Mouse (Mus musculus) embryonic facial prominence, embryonic 11.5 days (tissue): ENCODE results near the gene Fgfr2. TPM values are rescaled to one million over a fixed set of nuclear protein-coding genes. Genes with fewer than 3 reads are reported as not detected.

Source experiments
- ATAC-seq: fragments of 200-750 bp; cut with Nextera tagmentation; replicated peaks from 2 replicates; pipeline ENCODE4 v1.8.0; 2017; ENCODE audit warnings: low read depth; ENCODE audit not compliant: insufficient number of reproducible peaks, low FRiP score, low TSS enrichment
- DNase-seq: peaks from one replicate; pipeline ENCODE4 v3.0.0-alpha.2; 2015; ENCODE audit warnings: low spot score
- H3K27ac ChIP-seq: fragments of 300-500 bp; sonication (generic); replicated peaks from 2 replicates; pipeline ENCODE4 v1.5.1; 2014; ENCODE audit warnings: mild to moderate bottlenecking, low read depth, low read length, control low read depth
- H3K27me3 ChIP-seq: fragments of 300-500 bp; sonication (generic); 2 replicates; pipeline ENCODE4 v1.6.1; 2014; ENCODE audit warnings: mild to moderate bottlenecking, low read length, moderate library complexity, mixed read lengths; ENCODE audit not compliant: control insufficient read depth, insufficient read depth
- H3K36me3 ChIP-seq: fragments of 300-500 bp; sonication (generic); replicated peaks from 2 replicates; pipeline ENCODE4 v1.6.1; 2014; ENCODE audit warnings: low read depth, mild to moderate bottlenecking, low read length, moderate library complexity, mixed read lengths; ENCODE audit not compliant: control insufficient read depth, insufficient read depth
- H3K4me1 ChIP-seq: fragments of 300-500 bp; sonication (generic); 2 replicates; pipeline ENCODE4 v1.6.1; 2014; ENCODE audit warnings: low read length, mixed read lengths; ENCODE audit not compliant: control insufficient read depth, insufficient read depth
- H3K4me2 ChIP-seq: fragments of 300-500 bp; sonication (generic); 2 replicates; pipeline ENCODE4 v1.6.1; 2014; ENCODE audit warnings: low read depth, mild to moderate bottlenecking, control low read depth, low read length, moderate library complexity
- H3K4me3 ChIP-seq: fragments of 300-500 bp; sonication (generic); 2 replicates; pipeline ENCODE4 v1.5.1; 2014; ENCODE audit warnings: low read depth, low read length, control low read depth
- H3K9ac ChIP-seq: fragments of 300-500 bp; sonication (generic); replicated peaks from 2 replicates; pipeline ENCODE4 v1.6.1; 2014; ENCODE audit warnings: mild to moderate bottlenecking, control low read depth, low read length
- H3K9me3 ChIP-seq: fragments of 300-500 bp; sonication (generic); replicated peaks from 2 replicates; pipeline ENCODE4 v1.6.1; 2016; ENCODE audit warnings: mild to moderate bottlenecking, low read length, inconsistent platforms, mixed read lengths; ENCODE audit not compliant: control insufficient read depth
- WGBS: fragments of 180-500 bp; shearing (Covaris S2); extraction: QIAGEN DNeasy Blood & Tissue Kit; methylation state at CpG from one replicate; pipeline ENCODE4 v1.1.7; 2014; 5-methylcytosine and 5-hydroxymethylcytosine counted together
- polyA plus RNA-seq: library from polyadenylated mRNA; unstranded; fragments of >200 nt; fragmentation: Nextera tagmentation; extraction: Ambion mirVana; gene quantifications from 2 replicates; pipeline ENCODE4 v1.2.1, GENCODE M21; 2014

Fgfr2 gene
- polyA plus RNA-seq, 1 experiment from 2014 or later, result 75.6 TPM

GRCm38 (mm10) chr7:133013923-133014322 is 109.2 kb downstream of the Fgfr2 start:
- WGBS, result 91% methylated on average over 9 of the region's 10 CpGs
- H3K4me3 ChIP-seq, result no peak overlapping the region
- 0 out of 2 replicates have a peak, but pooled peaks cover 4% of the 10 kb centered on the region for H3K4me1 ChIP-seq
- no peak overlapping the region for H3K27ac ChIP-seq
- no peaks in the 10 kb centered on the region for H3K36me3 ChIP-seq
- no peak overlapping the region for H3K9ac ChIP-seq
- no peaks in the 10 kb centered on the region for H3K9me3 ChIP-seq
- DNase-seq (no peak), ATAC-seq (no peak)
- H3K27me3 ChIP-seq, result no peaks in the 10 kb centered on the region
- no peak overlapping the region for H3K4me2 ChIP-seq

GRCm38 (mm10) chr7:133012637-133013366 is 110.3 kb downstream of the Fgfr2 start:
- ATAC-seq (no peak), DNase-seq (no peak)
- no peaks in the 10 kb centered on the region for H3K36me3 ChIP-seq
- H3K27ac ChIP-seq, result no peak overlapping the region
- H3K27me3 ChIP-seq, result no peaks in the 10 kb centered on the region
- H3K9me3 ChIP-seq, result no peaks in the 10 kb centered on the region
- no peak overlapping the region for H3K4me3 ChIP-seq
- H3K4me1 ChIP-seq, result 0 out of 2 replicates have a peak, but pooled peaks cover 4% of the 10 kb centered on the region
- H3K4me2 ChIP-seq, result no peak overlapping the region
- WGBS, result 81% methylated on average over 14 of the region's 14 CpGs
- H3K9ac ChIP-seq, result no peak overlapping the region

- Histone ChIP-seq H3K36me3 (no peaks in the 10 kb centered on the region), H3K9me3 (no peaks in the 10 kb centered on the region), H3K4me1 (0 out of 2 replicates have a peak, but pooled peaks cover 4% of the 10 kb centered on the region), H3K27ac (no peak overlapping the region), H3K4me2 (no peak overlapping the region), H3K9ac (no peak overlapping the region), H3K27me3 (no peaks in the 10 kb centered on the region), H3K4me3 (no peak overlapping the region)
- ATAC-seq, result no peak
- peak; percentile 47 for DNase-seq
- WGBS, result 45% methylated on average over 4 of the region's 4 CpGs
These were observed 111.5 kb downstream of the Fgfr2 start for GRCm38 (mm10) chr7:133011611-133012010.

- no peak for ATAC-seq
- H3K36me3 ChIP-seq, result no peaks in the 10 kb centered on the region
- H3K4me2 ChIP-seq, result no peak overlapping the region
- no peaks in the 10 kb centered on the region for H3K9me3 ChIP-seq
- no peak overlapping the region for H3K27ac ChIP-seq
- H3K4me1 ChIP-seq, result 0 out of 2 replicates have a peak, but pooled peaks cover 4% of the 10 kb centered on the region
- no peak overlapping the region for H3K9ac ChIP-seq
- 64% methylated on average over 5 of the region's 5 CpGs for WGBS
- H3K27me3 ChIP-seq, result no peaks in the 10 kb centered on the region
- no peak overlapping the region for H3K4me3 ChIP-seq
- no peak for DNase-seq
These were observed 112.0 kb downstream of the Fgfr2 start for GRCm38 (mm10) chr7:133011191-133011590.

- ATAC-seq, result no peak
- Histone ChIP-seq H3K9ac (no peak overlapping the region), H3K9me3 (no peaks in the 10 kb centered on the region), H3K4me2 (no peak overlapping the region), H3K27ac (no peak overlapping the region), H3K27me3 (no peaks in the 10 kb centered on the region), H3K4me1 (0 out of 2 replicates have a peak, but pooled peaks cover 3% of the 10 kb centered on the region), H3K4me3 (no peak overlapping the region), H3K36me3 (no peaks in the 10 kb centered on the region)
- WGBS, result 94% methylated on average over 3 of the region's 3 CpGs
- no peak for DNase-seq
These were observed 112.7 kb downstream of the Fgfr2 start for GRCm38 (mm10) chr7:133010477-133010876.

- Histone ChIP-seq H3K4me1 (no peaks in the 10 kb centered on the region), H3K4me2 (no peak overlapping the region), H3K9ac (no peak overlapping the region), H3K36me3 (no peaks in the 10 kb centered on the region), H3K9me3 (no peaks in the 10 kb centered on the region), H3K4me3 (no peak overlapping the region), H3K27ac (no peak overlapping the region), H3K27me3 (no peaks in the 10 kb centered on the region)
- DNase-seq (no peak), ATAC-seq (no peak)
- WGBS, result 81% methylated on average over 8 of the region's 8 CpGs
These were observed 113.5 kb downstream of the Fgfr2 start for GRCm38 (mm10) chr7:133009676-133010075.

- no peak overlapping the region for H3K27ac ChIP-seq
- DNase-seq, result no peak
- no peaks in the 10 kb centered on the region for H3K27me3 ChIP-seq
- H3K4me1 ChIP-seq, result no peaks in the 10 kb centered on the region
- no peak for ATAC-seq
- H3K9me3 ChIP-seq, result no peaks in the 10 kb centered on the region
- H3K9ac ChIP-seq, result no peak overlapping the region
- no peaks in the 10 kb centered on the region for H3K36me3 ChIP-seq
- H3K4me2 ChIP-seq, result no peak overlapping the region
- WGBS, result 83% methylated on average over 4 of the region's 4 CpGs
- no peak overlapping the region for H3K4me3 ChIP-seq
These were observed 114.5 kb downstream of the Fgfr2 start for GRCm38 (mm10) chr7:133008663-133009062.

- Histone ChIP-seq H3K36me3 (no peaks in the 10 kb centered on the region), H3K9ac (no peak overlapping the region), H3K4me3 (no peak overlapping the region), H3K4me1 (no peaks in the 10 kb centered on the region), H3K4me2 (no peak overlapping the region), H3K9me3 (no peaks in the 10 kb centered on the region), H3K27me3 (no peaks in the 10 kb centered on the region), H3K27ac (no peak overlapping the region)
- WGBS, result 84% methylated on average over 11 of the region's 11 CpGs
- DNase-seq (no peak), ATAC-seq (no peak)
These were observed 115.8 kb downstream of the Fgfr2 start for GRCm38 (mm10) chr7:133007343-133007742.
